Mouse (Mus musculus): ENCODE measurements around the gene Ntrk3.
A peak's percentile ranks its signal among the peaks of the same experiment; 100 is the strongest.

The Ntrk3 gene

GRCm38 (mm10) chr7:78737614-78738210, at the start of gene Ntrk3:
Ntrk3 (minus strand) TSS chr7:78738012.
- no peak for DNase-seq

- no peak for DNase-seq
Observed at GRCm38 (mm10) chr7:78785906-78786305, 48.1 kb upstream of the Ntrk3 start.

- DNase-seq, result peak; percentile 93
Observed at GRCm38 (mm10) chr7:78782639-78783581, 45.1 kb upstream of the Ntrk3 start, which contains the start of the genes Mrps11 and Mrpl46. Mrps11 (plus strand) TSS chr7:78783119. Mrpl46 (minus strand) TSS chr7:78783531.

GRCm38 (mm10) chr7:78778741-78779140, 40.9 kb upstream of the Ntrk3 start:
- DNase-seq, result no peak

GRCm38 (mm10) chr7:78770936-78771335, 33.1 kb upstream of the Ntrk3 start:
- no peak for DNase-seq

GRCm38 (mm10) chr7:78769075-78769652, 31.4 kb upstream of the Ntrk3 start:
- DNase-seq, result no peak

GRCm38 (mm10) chr7:78767929-78768531, 30.2 kb upstream of the Ntrk3 start:
- no peak for DNase-seq

GRCm38 (mm10) chr7:78766019-78766683, 28.3 kb upstream of the Ntrk3 start:
- peak; percentile 85 for DNase-seq

GRCm38 (mm10) chr7:78765215-78765631, 27.4 kb upstream of the Ntrk3 start:
- DNase-seq, result no peak

- no peak for DNase-seq
Observed at GRCm38 (mm10) chr7:78763801-78764200, 26.0 kb upstream of the Ntrk3 start.

- no peak for DNase-seq
Observed at GRCm38 (mm10) chr7:78754458-78755000, 16.7 kb upstream of the Ntrk3 start.

- DNase-seq, result no peak
Observed at GRCm38 (mm10) chr7:78753752-78754457, 16.1 kb upstream of the Ntrk3 start.

- no peak for DNase-seq
Observed at GRCm38 (mm10) chr7:78752961-78753360, 15.1 kb upstream of the Ntrk3 start.

- no peak for DNase-seq
Observed at GRCm38 (mm10) chr7:78743731-78744385, 6.0 kb upstream of the Ntrk3 start.

- no peak for DNase-seq
Observed at GRCm38 (mm10) chr7:78739351-78740000, 1.7 kb upstream of the Ntrk3 start.

- no peak for DNase-seq
Observed at GRCm38 (mm10) chr7:78737196-78737595, 616 bp downstream of the Ntrk3 start.

GRCm38 (mm10) chr7:78731391-78731790, 6.4 kb downstream of the Ntrk3 start:
- DNase-seq, result no peak

GRCm38 (mm10) chr7:78724591-78724990, 13.2 kb downstream of the Ntrk3 start:
- DNase-seq, result no peak

- DNase-seq, result no peak
Observed at GRCm38 (mm10) chr7:78722051-78722450, 15.8 kb downstream of the Ntrk3 start.
